Mouse (Mus musculus): ENCODE data around the gene Ascl4.

DNA sequence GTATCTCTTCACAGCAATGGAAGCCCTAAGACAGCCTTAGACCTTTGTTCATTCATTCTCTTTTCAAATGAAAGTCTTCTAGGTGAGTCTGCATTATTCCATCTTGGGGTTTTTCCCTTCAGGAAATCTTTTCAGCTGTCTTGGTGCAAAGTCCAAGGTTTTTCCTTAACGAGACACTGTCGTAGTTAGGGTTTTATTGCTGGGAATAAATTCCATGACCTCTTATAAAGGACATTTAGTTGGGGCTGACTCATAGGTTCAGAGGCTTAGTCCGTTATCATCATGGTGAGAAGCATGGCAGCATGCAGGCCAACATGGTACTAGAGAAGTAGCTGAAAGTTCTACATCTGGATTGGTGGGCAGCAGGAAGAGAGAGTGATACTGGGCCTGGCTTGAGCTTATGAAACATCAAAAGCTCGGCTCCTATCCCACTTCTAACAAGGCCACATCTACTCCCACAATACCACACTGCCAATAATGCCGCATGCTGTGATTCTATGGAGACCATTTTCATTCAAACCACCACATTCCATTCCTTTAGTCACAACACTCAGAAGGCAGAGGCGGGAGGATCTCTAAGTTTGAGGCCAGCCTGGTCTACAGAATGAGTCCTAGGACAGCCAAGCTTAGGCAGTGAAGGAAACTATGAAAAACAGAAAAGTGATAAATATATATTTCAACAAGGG is 8.9 kb downstream of the Ascl4 start:
- TF ChIP-seq POLR2A (IDR thresholded peaks at IDR 0.05; ENCODE audit: borderline replicate concordance, control insufficient read depth, low read depth, low read length) = no peak
- TF ChIP-seq CTCF (IDR thresholded peaks at IDR 0.05; ENCODE audit: control insufficient read depth, insufficient read depth, low read length) = no peak
